ENCODE assay signal across 8 mouse cellular contexts in the genomic region with DNA sequence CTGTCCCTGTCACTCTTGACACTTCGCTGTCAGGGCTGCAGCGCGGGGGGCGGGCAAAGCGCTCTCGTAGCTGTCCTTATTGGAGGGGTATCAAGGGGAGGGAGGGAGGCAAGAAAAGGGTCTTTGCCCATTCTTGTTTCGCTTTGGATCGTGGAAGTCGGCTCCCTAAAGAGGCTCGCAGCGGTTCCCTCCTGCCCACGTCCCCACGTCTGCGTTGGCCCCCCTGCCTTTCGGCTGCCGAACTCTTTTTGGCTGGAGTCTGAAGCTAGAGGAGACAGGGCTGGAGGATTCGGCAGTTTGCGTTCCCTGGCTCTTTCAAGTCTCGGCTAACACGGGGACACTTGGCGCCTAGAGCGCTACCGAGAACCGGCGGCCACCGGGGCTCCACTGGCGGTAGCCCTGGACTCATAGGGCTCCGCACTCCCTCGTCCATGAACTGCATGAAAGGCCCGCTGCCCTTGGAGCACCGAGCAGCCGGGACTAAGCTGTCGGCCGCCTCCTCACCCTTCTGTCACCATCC. TPM values are rescaled to one million over a fixed set of nuclear protein-coding genes. Genes with fewer than 3 reads are reported as not detected.
DNase-seq lines count a peak whose midpoint lies in the region; ATAC-seq and TF ChIP-seq lines count a peak whose summit lies in the region.

No protein-coding gene starts in this region.

- TF ChIP-seq POLR2A in ES-Bruce4 (IDR thresholded peaks at IDR 0.05; ENCODE audit: insufficient read depth, low read length): no peak

- H3K27ac ChIP-seq in gastrocnemius, adult 2 months: peak overlapping the region; percentile 96
- H3K27ac ChIP-seq in ES-Bruce4 (ENCODE audit: insufficient read depth, low read length): no peak overlapping the region
- H3K27ac ChIP-seq in forebrain, embryonic 15.5 days (replicated peaks): no peak overlapping the region
- peak overlapping the region; percentile 54; the same call in 1 of the 2 replicates for H3K27ac ChIP-seq in limb, embryonic 15.5 days

- H3K9me3 ChIP-seq in ES-Bruce4 (replicated peaks; ENCODE audit: control insufficient read depth, insufficient read depth, low read length, poor library complexity, severe bottlenecking): no peaks in the 10 kb centered on the region
- H3K9me3 ChIP-seq in forebrain, embryonic 15.5 days: no peaks in the 10 kb centered on the region
- no peaks in the 10 kb centered on the region for H3K9me3 ChIP-seq in limb, embryonic 15.5 days

- no peaks in the 10 kb centered on the region for H3K4me1 ChIP-seq in ES-Bruce4 (ENCODE audit: control insufficient read depth, insufficient read depth, low read length)
- H3K4me1 ChIP-seq in forebrain, embryonic 15.5 days: peaks cover 31% of the 10 kb centered on the region
- H3K4me1 ChIP-seq in limb, embryonic 15.5 days: peaks cover 31% of the 10 kb centered on the region

- H3K27me3 ChIP-seq in ES-Bruce4 (ENCODE audit: control insufficient read depth, insufficient read depth, low read length, poor library complexity, severe bottlenecking): peaks cover 31% of the 10 kb centered on the region
- peaks cover 82% of the 10 kb centered on the region for H3K27me3 ChIP-seq in forebrain, embryonic 15.5 days
- peaks cover 94% of the 10 kb centered on the region for H3K27me3 ChIP-seq in limb, embryonic 15.5 days
- H3K27me3 ChIP-seq in splenic B cell, adult 2 months (ENCODE audit: control insufficient read depth, insufficient read depth, low read length, poor library complexity, severe bottlenecking): peaks cover 8% of the 10 kb centered on the region

- 0 out of 2 replicates have a peak overlapping the region, but pooled peaks have one; percentile 14 for H3K9ac ChIP-seq in ES-Bruce4 (ENCODE audit: low read depth, poor library complexity, severe bottlenecking)
- peak overlapping the region; percentile 14; the same call in 1 of the 2 replicates for H3K9ac ChIP-seq in forebrain, embryonic 15.5 days (replicated peaks)
- peak overlapping the region; percentile 33; the same call in 1 of the 2 replicates for H3K9ac ChIP-seq in limb, embryonic 15.5 days

- TF ChIP-seq CTCF in gastrocnemius, adult 2 months (IDR thresholded peaks at IDR 0.05): no peak
- no peak for TF ChIP-seq CTCF in ES-Bruce4 (IDR thresholded peaks at IDR 0.05; ENCODE audit: low read depth, low read length)

- H3K36me3 ChIP-seq in ES-Bruce4 (ENCODE audit: control insufficient read depth, insufficient read depth, low read length, poor library complexity, severe bottlenecking): no peaks in the 10 kb centered on the region
- no peaks in the 10 kb centered on the region for H3K36me3 ChIP-seq in forebrain, embryonic 15.5 days
- no peaks in the 10 kb centered on the region for H3K36me3 ChIP-seq in limb, embryonic 15.5 days
- H3K36me3 ChIP-seq in splenic B cell, adult 2 months (ENCODE audit: control insufficient read depth, insufficient read depth, low read length, poor library complexity, severe bottlenecking): no peaks in the 10 kb centered on the region

- H3K4me2 ChIP-seq in forebrain, embryonic 15.5 days (replicated peaks): peak overlapping the region; percentile 72
- H3K4me2 ChIP-seq in limb, embryonic 15.5 days: peak overlapping the region; percentile 96

- under 1% methylated on average over 34 of the region's 34 CpGs for WGBS in forebrain, embryonic 15.5 days
- WGBS in limb, embryonic 15.5 days: 2% methylated on average over 34 of the region's 34 CpGs

- intact Hi-C loops in gastrocnemius, adult 2 months (cut with DNase I): no loop called here

- peak overlapping the region; percentile 76 for H3K4me3 ChIP-seq in gastrocnemius, adult 2 months
- peak overlapping the region; percentile 77 for H3K4me3 ChIP-seq in ES-Bruce4 (ENCODE audit: low read depth, low read length)
- H3K4me3 ChIP-seq in forebrain, embryonic 15.5 days: peak overlapping the region; percentile 44
- H3K4me3 ChIP-seq in limb, embryonic 15.5 days: peak overlapping the region; percentile 52

- TF ChIP-seq EP300 in ES-Bruce4 (IDR thresholded peaks at IDR 0.05; ENCODE audit: insufficient read depth, low read depth, low read length): no peak

- peak; percentile 61 for DNase-seq in gastrocnemius, adult 2 months
- DNase-seq in gastrocnemius, postnatal 25 days: no peak
- peak; percentile 16 for DNase-seq in splenic B cell, adult 2 months (ENCODE audit: low read depth, low spot score)
- DNase-seq in thymus, adult 18-20 months: no peak
- DNase-seq in retina, embryonic 14.5 days (ENCODE audit: low spot score): no peak

- peak; percentile 26; the same call in 1 of the 2 replicates for ATAC-seq in forebrain, embryonic 15.5 days (replicated peaks)
- peak; percentile 42; the same call in 1 of the 2 replicates for ATAC-seq in limb, embryonic 15.5 days (ENCODE audit: insufficient number of reproducible peaks, low FRiP score, low TSS enrichment, low read depth)

RNA-seq across cellular contexts. Expression of a gene that starts 14.5 kb away (rescaled TPM):
- 1 to 10 TPM; 4.2 to 9.2 TPM for total RNA-seq in gastrocnemius, adult 2 months (2021)
- total RNA-seq in gastrocnemius, postnatal 25 days (2021): 10 to 100 TPM in 1 of 2 experiments, 1 to 10 TPM in 1; 5.2 to 24.5 TPM
- 21.4 and 23.4 TPM in 2 replicates for polyA plus RNA-seq in ES-Bruce4 (2011; ENCODE audit: insufficient read depth, insufficient read length, low read depth, missing spikeins)
- polyA plus RNA-seq in forebrain, embryonic 15.5 days (2015; fragmentation: Nextera tagmentation; extraction: Ambion mirVana): 1.8 and 5.0 TPM in 2 replicates
- polyA plus RNA-seq in limb, embryonic 15.5 days (2015; fragmentation: Nextera tagmentation; extraction: Ambion mirVana): 9.1 and 19.7 TPM in 2 replicates

Comparison
In these comparisons a context has a peak if more than half of its experiments do, and no peak if none do; other contexts are left out.
1. DNase-seq: peak in gastrocnemius, adult 2 months (single experiment) and splenic B cell, adult 2 months (single experiment); none in gastrocnemius, postnatal 25 days (single experiment), thymus, adult 18-20 months (0 of 2) and retina, embryonic 14.5 days (single experiment).
2. H3K27ac ChIP-seq: peak in gastrocnemius, adult 2 months (single experiment) and limb, embryonic 15.5 days (single experiment); none in ES-Bruce4 (single experiment) and forebrain, embryonic 15.5 days (single experiment).
3. Peak in every context shown above with its lines, with median percentiles within 50 percentile points of each other: H3K4me3 ChIP-seq and H3K9ac ChIP-seq.